Mouse (Mus musculus): ENCODE measurements around the gene Uqcrh. TPM values are rescaled to one million over a fixed set of nuclear protein-coding genes. Genes with fewer than 3 reads are reported as not detected.

Gene Uqcrh
- polyA plus RNA-seq, 1 experiment, result 608 TPM

- H3K4me3 ChIP-seq (ENCODE audit: insufficient read depth, low read depth, low read length), result no peak overlapping the region
- DNase-seq, result no peak
- H3K27me3 ChIP-seq (replicated peaks; ENCODE audit: control insufficient read depth, insufficient read depth, low read length), result no peaks in the 10 kb centered on the region
- H3K27ac ChIP-seq (ENCODE audit: insufficient read depth, low read depth, low read length), result no peak overlapping the region
- no peaks in the 10 kb centered on the region for H3K4me1 ChIP-seq (ENCODE audit: control insufficient read depth, insufficient read depth, low read length)
- H3K36me3 ChIP-seq (ENCODE audit: control insufficient read depth, insufficient read depth, low read length), result peaks cover 6% of the 10 kb centered on the region; the same call in 1 of the 2 replicates
- no peak for TF ChIP-seq CTCF (conservative IDR thresholded peaks at IDR 0.05; ENCODE audit: insufficient read depth, insufficient read length, low read depth, low read length)
- 88% methylated on average over 7 of the region's 7 CpGs for WGBS
These were observed 26.1 kb upstream of the Uqcrh start for GRCm38 (mm10) chr4:116100959-116101358.

DNA sequence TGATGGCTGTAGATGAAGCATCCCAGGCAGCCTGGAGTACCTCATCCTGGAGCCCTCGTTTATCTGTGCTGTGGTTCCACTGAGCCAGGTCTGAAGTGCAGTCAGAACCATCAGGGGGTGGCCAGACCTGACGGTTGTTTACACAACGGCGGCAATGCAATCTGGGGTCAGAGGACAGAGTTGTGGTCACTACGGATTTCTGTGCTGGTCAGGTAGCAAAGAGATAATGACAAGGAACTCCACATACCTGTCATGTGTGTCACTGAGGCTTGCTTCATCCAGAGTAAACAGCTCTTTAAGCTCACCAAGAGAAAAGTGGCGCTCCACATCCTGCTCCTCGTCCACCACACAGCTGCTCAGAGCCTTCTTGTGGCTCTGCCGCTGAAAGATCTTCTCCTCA lies 22.3 kb upstream of the Uqcrh start:
- 85% methylated on average over 8 of the region's 8 CpGs for WGBS
- H3K27ac ChIP-seq (ENCODE audit: insufficient read depth, low read depth, low read length), result no peak overlapping the region
- H3K27me3 ChIP-seq (replicated peaks; ENCODE audit: control insufficient read depth, insufficient read depth, low read length), result no peaks in the 10 kb centered on the region
- H3K36me3 ChIP-seq (ENCODE audit: control insufficient read depth, insufficient read depth, low read length), result peaks cover 10% of the 10 kb centered on the region
- no peak overlapping the region for H3K4me3 ChIP-seq (ENCODE audit: insufficient read depth, low read depth, low read length)
- TF ChIP-seq CTCF (conservative IDR thresholded peaks at IDR 0.05; ENCODE audit: insufficient read depth, insufficient read length, low read depth, low read length), result no peak
- no peaks in the 10 kb centered on the region for H3K4me1 ChIP-seq (ENCODE audit: control insufficient read depth, insufficient read depth, low read length)
- DNase-seq, result no peak

- H3K4me3 ChIP-seq (ENCODE audit: insufficient read depth, low read depth, low read length), result no peak overlapping the region
- DNase-seq, result no peak
- WGBS, result 84% methylated on average over 10 of the region's 10 CpGs
- H3K27ac ChIP-seq (ENCODE audit: insufficient read depth, low read depth, low read length), result no peak overlapping the region
- H3K4me1 ChIP-seq (ENCODE audit: control insufficient read depth, insufficient read depth, low read length), result no peaks in the 10 kb centered on the region
- TF ChIP-seq POLR2A (IDR thresholded peaks at IDR 0.05; ENCODE audit: low read depth, low read length), result no peak
- no peak for TF ChIP-seq CTCF (conservative IDR thresholded peaks at IDR 0.05; ENCODE audit: insufficient read depth, insufficient read length, low read depth, low read length)
- no peaks in the 10 kb centered on the region for H3K27me3 ChIP-seq (replicated peaks; ENCODE audit: control insufficient read depth, insufficient read depth, low read length)
- peaks cover 10% of the 10 kb centered on the region for H3K36me3 ChIP-seq (ENCODE audit: control insufficient read depth, insufficient read depth, low read length)
These were observed 21.4 kb upstream of the Uqcrh start for GRCm38 (mm10) chr4:116096291-116096690.

DNA sequence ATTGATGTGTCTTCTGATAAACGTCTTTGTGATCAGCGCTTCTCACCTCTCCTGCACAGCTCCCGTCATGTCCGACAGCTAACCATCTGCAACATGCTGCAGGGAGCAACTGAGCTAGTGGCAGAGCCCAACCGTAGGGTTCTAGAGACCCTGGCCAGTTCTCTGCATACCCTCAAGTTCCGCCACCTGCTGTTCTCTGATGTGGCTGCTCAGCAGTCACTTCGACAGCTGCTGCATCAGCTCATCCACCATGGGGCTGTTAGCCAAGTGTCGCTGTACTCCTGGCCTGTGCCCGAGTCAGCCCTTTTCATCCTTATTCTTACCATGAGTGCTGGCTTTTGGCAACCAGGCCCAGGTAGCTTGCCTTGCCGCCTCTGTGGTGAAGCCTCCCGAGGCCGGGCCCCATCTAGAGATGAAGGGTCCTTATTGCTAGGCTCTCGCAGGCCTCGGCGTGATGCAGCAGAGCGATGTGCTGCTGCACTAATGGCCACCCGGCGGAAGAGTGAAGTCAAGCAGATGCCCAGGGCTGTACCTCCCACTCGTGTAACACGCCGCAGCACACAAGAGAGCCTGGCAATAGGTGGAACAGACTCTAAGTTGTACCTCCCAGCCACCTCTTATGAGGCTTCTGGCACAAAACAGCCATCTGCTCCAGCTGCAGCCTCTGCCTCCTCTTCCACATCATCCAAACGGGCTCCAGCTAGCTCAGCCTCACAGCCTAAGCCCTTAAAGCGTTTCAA lies 13.8 kb upstream of the Uqcrh start:
- Histone ChIP-seq H3K4me3 (ENCODE audit: insufficient read depth, low read depth, low read length) (no peak overlapping the region), H3K4me1 (ENCODE audit: control insufficient read depth, insufficient read depth, low read length) (no peaks in the 10 kb centered on the region), H3K36me3 (ENCODE audit: control insufficient read depth, insufficient read depth, low read length) (peaks cover 9% of the 10 kb centered on the region), H3K27ac (ENCODE audit: insufficient read depth, low read depth, low read length) (no peak overlapping the region), H3K27me3 (replicated peaks; ENCODE audit: control insufficient read depth, insufficient read depth, low read length) (no peaks in the 10 kb centered on the region)
- no peak for DNase-seq
- WGBS, result 88% methylated on average over 23 of the region's 23 CpGs
- TF ChIP-seq CTCF (conservative IDR thresholded peaks at IDR 0.05; ENCODE audit: insufficient read depth, insufficient read length, low read depth, low read length), result no peak
- no peak for TF ChIP-seq POLR2A (IDR thresholded peaks at IDR 0.05; ENCODE audit: low read depth, low read length)

DNA sequence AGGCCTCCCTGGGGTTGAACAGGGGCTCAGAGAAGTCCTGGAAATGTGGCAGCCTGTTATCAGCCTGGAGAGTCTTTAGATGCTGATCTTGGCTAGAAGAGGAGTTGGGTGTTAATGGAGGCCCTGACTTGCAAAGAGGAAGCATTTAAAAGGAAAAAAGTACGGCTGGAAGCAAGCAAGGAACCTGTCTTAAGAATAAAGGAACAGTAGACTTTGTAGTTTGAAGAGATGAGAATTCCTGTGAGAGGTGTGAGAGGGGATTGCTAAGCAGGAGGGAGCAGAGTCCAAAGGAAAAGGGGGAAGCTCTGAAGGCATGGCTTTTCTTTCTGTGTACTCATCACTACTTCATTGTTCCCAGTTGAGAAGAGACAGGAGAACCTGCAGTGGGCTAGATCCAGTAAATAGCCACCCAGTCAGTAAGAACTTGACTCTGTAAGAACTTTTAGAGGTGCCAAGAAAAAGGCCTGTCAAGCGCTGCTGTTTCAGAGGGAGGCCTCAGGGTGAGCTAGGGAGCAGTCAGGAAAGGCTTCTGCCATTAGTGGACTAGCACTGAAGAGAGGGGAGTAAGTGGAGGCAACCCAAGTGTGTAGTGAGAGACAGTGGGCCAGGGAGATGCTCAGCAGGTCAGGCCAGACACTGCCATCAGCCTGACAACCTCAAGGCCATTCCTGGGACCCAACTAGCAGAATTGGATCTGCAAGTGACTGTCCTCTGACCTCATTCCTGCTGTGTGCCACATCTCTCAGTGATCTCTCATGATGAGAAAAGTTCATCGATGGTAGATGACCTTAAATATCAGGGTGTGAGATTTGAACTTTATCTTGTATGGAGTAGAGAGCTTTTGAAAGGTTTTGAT lies 2.6 kb upstream of the Uqcrh start:
- Histone ChIP-seq H3K4me1 (ENCODE audit: control insufficient read depth, insufficient read depth, low read length) (peaks cover 20% of the 10 kb centered on the region), H3K27ac (ENCODE audit: insufficient read depth, low read depth, low read length) (peak overlapping the region; percentile 57), H3K4me3 (ENCODE audit: insufficient read depth, low read depth, low read length) (peak overlapping the region; percentile 94), H3K36me3 (ENCODE audit: control insufficient read depth, insufficient read depth, low read length) (peaks cover 4% of the 10 kb centered on the region), H3K27me3 (replicated peaks; ENCODE audit: control insufficient read depth, insufficient read depth, low read length) (no peaks in the 10 kb centered on the region; the same call in 1 of the 2 replicates)
- TF ChIP-seq CTCF (conservative IDR thresholded peaks at IDR 0.05; ENCODE audit: insufficient read depth, insufficient read length, low read depth, low read length) (no peak), POLR2A (IDR thresholded peaks at IDR 0.05; ENCODE audit: low read depth, low read length) (no peak)
- peak; percentile 18 for DNase-seq
- WGBS, result 34% methylated on average over 3 of the region's 3 CpGs

- peak overlapping the region; percentile 57 for H3K27ac ChIP-seq (ENCODE audit: insufficient read depth, low read depth, low read length)
- peak; percentile 53 for DNase-seq
- H3K4me1 ChIP-seq (ENCODE audit: control insufficient read depth, insufficient read depth, low read length), result peaks cover 22% of the 10 kb centered on the region
- H3K4me3 ChIP-seq (ENCODE audit: insufficient read depth, low read depth, low read length), result peak overlapping the region; percentile 94
- H3K36me3 ChIP-seq (ENCODE audit: control insufficient read depth, insufficient read depth, low read length), result peaks cover 4% of the 10 kb centered on the region
- WGBS, result 1% methylated on average over 37 of the region's 37 CpGs
- H3K27me3 ChIP-seq (replicated peaks; ENCODE audit: control insufficient read depth, insufficient read depth, low read length), result no peaks in the 10 kb centered on the region; the same call in 1 of the 2 replicates
- TF ChIP-seq CTCF (conservative IDR thresholded peaks at IDR 0.05; ENCODE audit: insufficient read depth, insufficient read length, low read depth, low read length) (no peak), POLR2A (IDR thresholded peaks at IDR 0.05; ENCODE audit: low read depth, low read length) (no peak)
These were observed 1.7 kb upstream of the Uqcrh start for GRCm38 (mm10) chr4:116076369-116077231.
